Mouse (Mus musculus) hindbrain, postnatal 0 days (tissue): Measurements from ENCODE around the gene Tlr9. TPM values are rescaled to one million over a fixed set of nuclear protein-coding genes. Genes with fewer than 3 reads are reported as not detected.

ENCODE experiments used
- ATAC-seq: fragments of 200-750 bp; cut with Nextera tagmentation; 2 replicates; pipeline ENCODE4 v1.8.0; 2017; ENCODE audit warnings: mild to moderate bottlenecking, moderate TSS enrichment, moderate library complexity
- DNase-seq: peaks from one replicate; pipeline ENCODE4 v3.0.0-alpha.2; 2015; ENCODE audit warnings: low spot score
- H3K27ac ChIP-seq: fragments of 300-500 bp; sonication (generic); 2 replicates; pipeline ENCODE4 v1.5.1; 2014; ENCODE audit warnings: mild to moderate bottlenecking
- H3K27me3 ChIP-seq: fragments of 300-500 bp; sonication (generic); 2 replicates; pipeline ENCODE4 v1.6.1; 2014; ENCODE audit warnings: low read length, mixed read lengths; ENCODE audit not compliant: insufficient read depth
- H3K36me3 ChIP-seq: fragments of 300-500 bp; sonication (generic); 2 replicates; pipeline ENCODE4 v1.6.1; 2014; ENCODE audit warnings: low read length, mixed read lengths; ENCODE audit not compliant: insufficient read depth
- H3K4me1 ChIP-seq: fragments of 300-500 bp; sonication (generic); 2 replicates; pipeline ENCODE4 v1.6.1; 2014; ENCODE audit warnings: antibody characterized with exemption, low read length, mixed read lengths; ENCODE audit not compliant: insufficient read depth
- H3K4me2 ChIP-seq: fragments of 300-500 bp; sonication (generic); 2 replicates; pipeline ENCODE4 v1.6.1; 2014; ENCODE audit warnings: low read depth, mild to moderate bottlenecking, low read length, moderate library complexity, mixed read lengths
- H3K4me3 ChIP-seq: fragments of 300-500 bp; sonication (generic); 2 replicates; pipeline ENCODE4 v1.5.1; 2014; ENCODE audit warnings: low read length
- H3K9ac ChIP-seq: fragments of 300-500 bp; sonication (generic); replicated peaks from 2 replicates; pipeline ENCODE4 v1.6.1; 2014; ENCODE audit warnings: mild to moderate bottlenecking, low read length, moderate library complexity, mixed read lengths
- H3K9me3 ChIP-seq: fragments of 300-500 bp; sonication (generic); 2 replicates; pipeline ENCODE4 v1.6.1; 2016; ENCODE audit warnings: low read length, mixed read lengths
- CTCF ChIP-seq: IDR thresholded peaks from 2 replicates; pipeline ENCODE4 v1.5.1; 2016; ENCODE audit warnings: antibody characterized with exemption, control low read depth, low read depth
- WGBS: fragments of 180-500 bp; shearing (Covaris S2); extraction: QIAGEN DNeasy Blood & Tissue Kit; methylation state at CpG from one replicate; pipeline ENCODE4 v1.1.7; 2014; 5-methylcytosine and 5-hydroxymethylcytosine counted together
- polyA plus RNA-seq: library from polyadenylated mRNA; unstranded; fragments of >200 nt; fragmentation: Nextera tagmentation; extraction: Ambion mirVana; gene quantifications from 2 replicates; pipeline ENCODE4 v1.2.1, GENCODE M21; 2015
- total RNA-seq: library from RNA; depleted of rRNA; stranded (reverse); fragments of >200 nt; gene quantifications from 2 replicates; pipeline ENCODE4 v1.2.3, GENCODE M21; 2014

Gene Tlr9
- total and polyA plus RNA-seq, 2 experiments from 2014 or later, result 0.09 to 0.37 TPM

DNA sequence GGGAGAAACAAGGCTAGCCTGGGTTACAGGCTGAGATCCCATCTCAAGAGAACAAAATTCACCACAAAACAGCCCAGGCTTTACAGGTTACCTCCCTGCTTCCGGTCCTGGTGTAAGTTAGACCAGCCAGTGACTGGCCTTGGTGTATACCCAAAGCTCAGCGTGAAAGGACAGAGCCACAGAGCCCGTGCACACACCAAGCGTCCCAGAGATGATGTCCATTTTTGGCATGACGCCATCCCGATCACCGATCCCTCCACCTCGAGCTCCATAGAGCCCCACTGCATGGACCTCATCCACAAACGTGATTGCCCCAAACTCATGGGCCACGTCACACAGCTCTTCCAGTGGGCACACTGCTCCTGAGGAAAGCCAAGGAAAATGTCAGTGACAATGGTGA, 15.5 kb downstream of the Tlr9 start:
- Histone ChIP-seq H3K36me3 (peaks cover 76% of the 10 kb centered on the region), H3K4me3 (no peak overlapping the region), H3K27me3 (no peaks in the 10 kb centered on the region), H3K4me1 (no peaks in the 10 kb centered on the region), H3K4me2 (no peak overlapping the region), H3K9ac (no peak overlapping the region), H3K9me3 (no peaks in the 10 kb centered on the region), H3K27ac (no peak overlapping the region)
- ATAC-seq, result no peak
- no peak for TF ChIP-seq CTCF
- WGBS, result 92% methylated on average over 10 of the region's 10 CpGs
- no peak for DNase-seq

DNA sequence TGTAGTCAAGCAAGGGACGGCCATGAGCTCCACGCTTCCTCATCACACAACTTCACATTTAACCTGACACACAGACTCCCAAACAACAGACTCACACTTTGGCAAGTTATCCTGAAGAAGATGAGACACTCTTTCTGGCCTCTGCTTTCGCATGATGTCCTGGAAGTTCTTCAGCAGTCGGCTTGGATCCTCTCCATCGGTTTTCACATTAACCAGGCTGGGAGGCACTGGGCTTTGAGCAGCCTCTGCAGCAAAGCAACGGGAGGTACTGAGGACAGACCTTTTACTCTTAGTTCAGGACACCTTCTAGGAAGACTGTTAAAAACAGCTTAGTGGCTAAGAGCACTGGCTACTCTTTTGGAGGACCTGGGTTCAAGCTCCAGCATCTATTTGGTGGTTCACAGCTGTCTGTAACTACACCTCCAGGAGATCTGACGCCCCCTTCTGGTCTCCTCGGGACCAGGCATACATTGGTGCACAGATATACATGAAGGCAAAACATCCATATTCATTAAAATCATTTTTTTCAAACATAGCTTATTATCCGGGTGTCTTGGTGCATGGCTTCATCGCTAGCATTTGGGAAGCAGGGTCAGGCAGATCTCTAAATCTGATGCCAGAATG, 19.3 kb downstream of the Tlr9 start:
- H3K4me2 ChIP-seq, result no peak overlapping the region
- H3K27ac ChIP-seq, result no peak overlapping the region
- H3K4me1 ChIP-seq, result peaks cover 5% of the 10 kb centered on the region; the same call in 1 of the 2 replicates
- H3K4me3 ChIP-seq, result no peak overlapping the region
- ATAC-seq, result no peak
- H3K36me3 ChIP-seq, result peaks cover 47% of the 10 kb centered on the region
- DNase-seq, result no peak
- H3K27me3 ChIP-seq, result no peaks in the 10 kb centered on the region
- no peak overlapping the region for H3K9ac ChIP-seq
- no peak for TF ChIP-seq CTCF
- no peaks in the 10 kb centered on the region for H3K9me3 ChIP-seq
- WGBS, result 89% methylated on average over 10 of the region's 10 CpGs

DNA sequence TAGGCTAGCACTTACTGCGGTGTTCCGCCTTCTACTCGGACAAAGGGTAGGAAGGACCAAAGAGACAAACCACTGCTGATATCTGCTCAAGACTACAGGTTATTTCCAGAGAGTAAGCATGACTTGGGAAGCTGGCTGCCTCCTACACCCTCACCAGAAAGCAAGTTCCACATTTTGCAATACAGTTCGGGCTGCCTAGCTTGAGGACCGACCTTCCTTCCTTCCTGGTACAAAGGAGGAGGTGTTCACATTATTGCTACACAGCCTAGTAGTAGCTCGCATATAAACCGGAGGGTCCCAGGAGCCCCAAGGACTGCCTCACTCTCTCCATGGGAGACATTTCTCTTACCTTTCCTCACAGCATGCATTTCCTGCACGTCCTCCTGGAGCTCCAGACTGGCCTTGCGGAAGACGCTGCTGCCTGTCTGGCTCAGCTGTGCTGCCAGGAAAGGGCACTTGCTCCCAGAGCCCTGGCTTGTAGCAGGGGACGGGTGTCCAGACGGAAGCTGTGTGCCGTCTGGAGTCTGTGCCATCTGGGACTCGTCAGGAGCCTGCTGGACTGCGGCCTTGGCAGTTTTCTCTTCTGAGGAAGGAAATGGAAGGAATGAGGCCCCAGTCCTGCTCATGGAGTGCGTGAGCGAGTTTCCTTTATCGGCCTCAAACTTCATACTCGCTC, 20.6 kb downstream of the Tlr9 start:
- no peak overlapping the region for H3K4me2 ChIP-seq
- peaks cover 35% of the 10 kb centered on the region for H3K36me3 ChIP-seq
- H3K4me3 ChIP-seq, result no peak overlapping the region
- peaks cover 13% of the 10 kb centered on the region for H3K4me1 ChIP-seq
- TF ChIP-seq CTCF, result no peak
- no peak for ATAC-seq
- peak; percentile 45 for DNase-seq
- WGBS, result 75% methylated on average over 19 of the region's 19 CpGs
- H3K9me3 ChIP-seq, result no peaks in the 10 kb centered on the region
- no peaks in the 10 kb centered on the region for H3K27me3 ChIP-seq
- peak overlapping the region; percentile 27; the same call in 1 of the 2 replicates for H3K27ac ChIP-seq
- no peak overlapping the region for H3K9ac ChIP-seq

DNA sequence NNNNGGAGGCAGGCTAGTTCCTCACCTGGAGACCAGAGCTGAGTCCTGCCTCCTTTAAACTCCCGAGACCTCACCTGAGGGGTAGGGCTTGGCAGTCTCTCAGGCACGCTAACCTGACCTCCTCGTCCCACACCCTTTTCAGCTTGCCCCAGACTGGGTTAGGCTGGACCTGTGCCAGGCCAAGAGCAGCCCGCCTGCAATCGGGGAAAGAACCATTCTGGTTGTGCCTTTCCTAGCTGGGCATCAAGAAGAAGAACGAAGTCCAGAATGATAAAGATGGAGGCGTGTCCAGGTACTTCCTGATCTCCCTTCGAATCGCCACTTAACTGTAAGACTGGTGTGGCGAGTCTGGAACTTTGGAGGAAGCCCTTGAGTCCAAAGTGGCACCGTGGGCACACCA, 27.2 kb downstream of the Tlr9 start:
- Histone ChIP-seq H3K36me3 (no peaks in the 10 kb centered on the region), H3K4me1 (peaks cover 21% of the 10 kb centered on the region), H3K27ac (no peak overlapping the region), H3K4me3 (no peak overlapping the region), H3K9ac (no peak overlapping the region), H3K27me3 (no peaks in the 10 kb centered on the region), H3K9me3 (no peaks in the 10 kb centered on the region), H3K4me2 (no peak overlapping the region)
- TF ChIP-seq CTCF, result no peak
- ATAC-seq (no peak), DNase-seq (no peak)
- WGBS, result 86% methylated on average over 11 of the region's 11 CpGs

DNA sequence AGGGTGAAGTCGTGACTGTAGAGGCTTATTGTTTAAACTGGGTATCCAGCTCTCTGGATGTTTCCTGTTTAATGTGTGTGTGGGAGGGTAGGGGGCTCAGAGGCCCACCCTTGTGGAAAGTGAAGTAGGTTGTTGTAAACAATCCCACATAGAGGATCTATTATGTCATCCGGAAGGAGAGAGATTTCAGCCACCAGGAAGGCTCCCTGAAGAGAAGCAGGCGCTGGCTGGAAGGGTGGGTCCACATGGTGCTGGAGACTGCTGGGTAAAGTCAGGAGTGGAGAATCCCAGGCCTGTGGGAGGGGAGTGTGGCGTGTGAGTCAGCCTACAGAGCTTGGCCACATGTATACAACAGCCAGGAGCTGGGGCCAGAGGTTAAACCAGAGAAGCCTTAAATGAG, 27.8 kb downstream of the Tlr9 start:
- no peak for ATAC-seq
- H3K9me3 ChIP-seq, result no peaks in the 10 kb centered on the region
- H3K4me3 ChIP-seq, result no peak overlapping the region
- H3K4me2 ChIP-seq, result no peak overlapping the region
- no peaks in the 10 kb centered on the region for H3K36me3 ChIP-seq
- no peaks in the 10 kb centered on the region for H3K27me3 ChIP-seq
- 56% methylated on average over 4 of the region's 4 CpGs for WGBS
- H3K9ac ChIP-seq, result no peak overlapping the region
- DNase-seq, result no peak
- peaks cover 21% of the 10 kb centered on the region for H3K4me1 ChIP-seq
- H3K27ac ChIP-seq, result no peak overlapping the region
- no peak for TF ChIP-seq CTCF

DNA sequence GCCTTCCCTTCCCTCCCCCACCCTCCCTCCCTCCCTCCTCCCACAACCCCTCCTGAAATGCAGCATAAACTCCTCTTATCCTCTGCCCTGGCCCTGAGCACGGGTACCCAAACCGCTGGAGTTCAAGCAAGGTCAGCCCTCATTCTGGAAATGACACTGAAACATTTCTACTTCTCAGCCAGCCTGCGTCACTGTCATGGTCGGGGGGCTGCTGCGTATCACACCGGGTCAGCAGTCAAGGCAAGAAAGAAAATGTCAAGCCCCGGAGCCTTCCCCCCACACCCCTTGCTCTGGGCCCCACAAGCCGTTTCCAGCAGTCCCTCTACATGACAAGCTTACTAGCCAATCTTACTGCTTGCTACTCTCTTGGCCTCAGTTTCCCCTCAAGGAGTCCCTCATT, 28.7 kb downstream of the Tlr9 start:
- DNase-seq, result no peak
- H3K27me3 ChIP-seq, result no peaks in the 10 kb centered on the region
- no peak overlapping the region for H3K4me3 ChIP-seq
- peaks cover 21% of the 10 kb centered on the region for H3K4me1 ChIP-seq
- no peak overlapping the region for H3K27ac ChIP-seq
- TF ChIP-seq CTCF, result no peak
- WGBS, result 71% methylated on average over 8 of the region's 8 CpGs
- ATAC-seq, result no peak
- no peak overlapping the region for H3K9ac ChIP-seq
- H3K36me3 ChIP-seq, result no peaks in the 10 kb centered on the region
- no peak overlapping the region for H3K4me2 ChIP-seq
- no peaks in the 10 kb centered on the region for H3K9me3 ChIP-seq

DNA sequence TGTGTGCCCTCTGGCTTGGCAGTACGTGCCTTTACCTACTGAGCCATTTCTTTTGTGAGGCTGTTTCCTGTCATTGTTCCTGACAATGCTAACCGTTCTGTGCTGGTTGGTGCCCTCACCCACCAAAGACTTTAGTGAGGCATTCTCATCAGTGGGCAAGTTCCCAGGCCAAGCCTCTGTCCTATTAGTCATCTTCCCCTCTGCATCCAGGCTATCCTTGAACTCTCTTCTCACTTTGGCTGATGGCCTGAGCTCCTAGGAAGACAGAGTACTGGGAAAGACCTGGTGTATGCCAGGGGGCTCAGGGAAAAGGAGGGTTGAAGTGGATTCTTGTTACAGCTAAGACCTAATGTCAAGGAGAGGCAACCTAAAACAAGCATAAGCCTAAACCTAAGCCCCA, 31.6 kb downstream of the Tlr9 start:
- H3K4me2 ChIP-seq, result no peak overlapping the region
- ATAC-seq, result no peak

More for the DNA sequence above, 31.6 kb downstream of the Tlr9 start:
- DNase-seq, result no peak
- H3K27ac ChIP-seq, result no peak overlapping the region
- no peak overlapping the region for H3K9ac ChIP-seq
- H3K36me3 ChIP-seq, result no peaks in the 10 kb centered on the region
- 84% methylated on average over 2 of the region's 2 CpGs for WGBS
- no peaks in the 10 kb centered on the region for H3K9me3 ChIP-seq
- no peaks in the 10 kb centered on the region for H3K27me3 ChIP-seq
- H3K4me3 ChIP-seq, result no peak overlapping the region
- H3K4me1 ChIP-seq, result no peaks in the 10 kb centered on the region
- no peak for TF ChIP-seq CTCF
